Mouse (Mus musculus) adrenal gland (tissue): ENCODE data around the gene Bdh2.

Source experiments
- intact Hi-C: fragments of 180-260 bp; cut with DNase I; formaldehyde crosslinking; loops from one replicate; pipeline ENCODE4 v1.15.1; 2025

Gene Bdh2

DNA sequence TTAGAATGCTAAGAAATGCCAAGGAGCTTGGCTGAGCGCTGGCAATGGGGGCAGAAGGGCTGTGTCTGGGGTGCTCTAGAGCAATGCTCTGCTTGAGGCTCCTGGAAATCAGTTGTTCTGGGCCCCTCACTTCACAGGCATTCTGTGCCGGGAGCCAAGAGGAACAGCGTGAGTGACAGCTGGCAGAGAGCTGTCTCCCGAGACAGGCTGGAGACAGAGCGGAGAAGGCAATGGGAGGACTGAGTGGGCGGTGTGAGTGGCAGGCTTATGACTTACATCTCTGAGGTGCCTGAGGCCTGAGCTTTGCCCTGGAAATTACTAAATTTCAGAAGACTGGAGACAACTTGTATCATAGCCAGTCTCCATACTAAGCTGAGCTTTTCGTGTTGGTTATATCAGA, 12.7 kb downstream of the Bdh2 start:
- intact Hi-C loops = loop anchor here (5.0 to 10.0 kb wide), 3 partner anchors 34 to 211 kb away; no protein-coding TSS in a partner anchor

DNA sequence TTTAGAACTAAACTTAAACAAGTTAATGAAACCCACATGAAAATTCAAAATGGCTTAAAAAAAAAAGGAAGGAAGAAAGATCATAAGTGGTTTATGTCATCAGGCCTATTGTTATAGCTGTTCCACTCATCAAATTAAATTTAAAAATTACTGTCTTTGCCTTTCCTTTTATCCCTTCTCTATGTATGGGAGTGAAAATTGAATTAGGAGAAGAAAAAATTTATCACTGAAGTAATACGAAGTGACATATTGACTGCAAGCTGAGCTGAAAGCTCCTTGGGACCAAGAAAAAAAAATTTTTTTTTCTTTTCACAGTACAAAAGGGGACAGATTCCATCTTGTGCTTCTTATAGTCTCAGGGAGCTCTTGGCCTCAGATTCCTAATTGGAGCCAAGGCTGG, 14.5 kb downstream of the Bdh2 start:
- intact Hi-C loops = loop anchor here (10.0 kb wide), 1 partner anchor 209 kb away; no protein-coding TSS in a partner anchor

DNA sequence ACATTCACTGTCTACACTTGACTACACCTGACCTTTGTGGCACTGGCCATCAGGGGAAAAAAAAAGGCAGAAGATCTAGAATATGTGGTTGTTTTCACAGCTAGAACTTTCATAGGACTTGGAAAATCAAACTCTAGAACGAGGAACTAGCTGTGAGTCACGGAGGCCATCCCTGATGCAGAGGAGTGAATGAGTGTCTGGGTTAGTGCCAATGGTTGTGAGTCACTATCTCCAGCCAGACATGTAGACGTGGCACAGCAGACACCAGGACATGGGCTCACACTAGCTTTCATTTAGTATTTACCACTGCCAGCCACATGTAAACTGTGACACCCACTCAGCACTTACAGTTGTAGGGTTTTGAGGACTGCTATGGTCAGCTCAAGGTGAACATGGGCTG, 17.5 kb downstream of the Bdh2 start:
- intact Hi-C loops = loop anchor here (10.0 kb wide), 1 partner anchor 206 kb away; no protein-coding TSS in a partner anchor

DNA sequence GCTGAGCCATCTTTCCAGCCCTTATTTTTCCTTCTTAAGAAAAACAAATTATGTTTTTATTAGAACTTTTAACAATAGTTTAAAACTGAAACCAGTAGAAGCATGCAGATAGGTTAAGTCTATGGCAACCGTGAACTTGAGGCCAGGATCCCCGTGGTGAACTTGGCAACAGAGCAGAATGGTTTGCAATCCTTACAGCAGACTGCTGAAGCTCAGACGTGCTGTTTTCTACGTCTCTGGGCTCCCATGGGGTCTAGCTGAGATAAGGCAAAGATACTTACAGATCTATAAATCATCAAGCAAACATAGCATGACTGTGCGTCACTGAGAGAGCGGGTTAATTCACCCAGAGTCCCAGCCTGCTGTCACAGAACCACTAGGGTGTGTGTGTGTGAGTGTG, 19.1 kb downstream of the Bdh2 start:
- intact Hi-C loops = no loop called here

DNA sequence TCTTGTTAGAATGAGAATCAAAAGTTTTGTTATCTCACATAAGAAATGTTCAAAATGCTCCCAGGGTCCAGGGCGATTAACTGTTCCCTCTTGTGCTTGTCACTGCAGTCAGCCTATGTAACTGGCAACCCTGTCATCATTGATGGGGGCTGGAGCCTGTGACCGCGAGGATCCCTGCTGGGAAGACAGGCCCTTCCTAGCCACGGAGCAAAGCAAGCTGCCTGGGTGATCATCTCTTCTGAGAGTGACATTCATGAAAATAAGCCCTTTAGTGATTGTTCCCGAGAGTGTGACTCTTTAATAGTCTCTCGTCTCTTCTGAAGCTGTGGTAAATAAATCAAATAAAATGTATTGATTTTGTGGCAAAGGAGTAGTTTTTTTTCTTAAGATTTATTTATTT, 23.0 kb downstream of the Bdh2 start:
- intact Hi-C loops = no loop called here

DNA sequence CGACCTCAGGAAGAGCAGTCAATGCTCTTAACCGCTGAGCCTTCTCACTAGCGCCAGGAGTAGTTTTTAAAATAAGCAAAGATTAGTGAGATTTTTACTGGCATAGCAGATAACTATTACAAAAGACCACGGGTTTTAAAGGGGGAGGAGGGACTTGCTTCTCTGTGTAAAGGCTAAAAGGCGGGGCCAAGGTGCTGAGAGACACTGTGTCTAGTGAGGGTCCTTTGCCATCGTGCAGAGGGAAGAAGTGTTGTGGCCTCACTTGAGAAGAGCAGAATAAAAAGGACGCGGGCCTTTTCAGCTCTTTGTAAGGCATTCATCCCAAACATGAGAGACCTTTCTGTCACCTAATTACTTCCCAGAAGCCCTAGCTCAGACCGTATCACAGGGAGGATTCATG, 23.5 kb downstream of the Bdh2 start:
- intact Hi-C loops = no loop called here

DNA sequence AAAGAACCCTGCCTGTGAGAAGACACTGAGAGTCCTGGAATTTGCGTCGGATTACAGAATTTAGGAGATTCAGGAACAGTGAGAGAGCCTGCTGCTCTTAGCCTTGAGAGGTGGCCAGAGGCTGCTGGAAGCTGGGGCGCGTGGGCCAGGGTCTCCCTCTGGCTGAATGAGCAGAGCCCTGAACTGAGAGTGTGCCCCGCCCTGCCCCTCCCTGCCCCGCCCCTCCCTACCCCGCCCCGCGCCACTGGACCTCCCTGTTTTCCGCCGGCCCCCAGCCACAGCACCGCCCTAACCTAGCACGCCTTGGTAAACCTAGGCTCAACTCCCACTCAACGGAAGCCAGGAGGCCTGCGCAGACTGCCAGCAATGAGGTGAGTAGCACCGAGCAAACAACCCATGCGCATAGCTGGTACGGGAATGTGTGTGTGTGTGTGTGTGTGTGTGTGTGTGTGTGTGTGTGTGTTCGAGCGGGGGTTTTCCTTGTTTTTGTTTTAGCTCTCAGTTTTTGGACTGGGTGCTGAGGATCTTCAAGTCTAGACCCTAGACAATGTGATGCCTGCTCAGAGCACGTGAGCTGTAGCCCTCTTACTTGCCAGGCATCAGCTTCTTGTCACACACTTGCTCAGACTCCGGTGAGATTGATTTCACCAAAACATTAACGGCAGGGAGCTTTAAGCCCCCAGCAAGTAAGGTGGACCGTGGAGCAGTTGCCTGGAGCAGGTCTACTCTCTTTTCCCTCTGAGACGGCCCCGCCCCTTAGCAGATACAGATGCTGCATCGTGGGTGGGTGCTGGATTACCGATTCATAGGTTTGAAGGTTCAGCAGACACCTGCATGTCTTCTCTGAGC, 26.6 kb downstream of the Bdh2 start, which contains the start of gene Slc9b2:
Gene Slc9b2, plus strand, starts transcription at position 290 of the 849 bp plus-strand sequence.
- intact Hi-C loops = no loop called here

DNA sequence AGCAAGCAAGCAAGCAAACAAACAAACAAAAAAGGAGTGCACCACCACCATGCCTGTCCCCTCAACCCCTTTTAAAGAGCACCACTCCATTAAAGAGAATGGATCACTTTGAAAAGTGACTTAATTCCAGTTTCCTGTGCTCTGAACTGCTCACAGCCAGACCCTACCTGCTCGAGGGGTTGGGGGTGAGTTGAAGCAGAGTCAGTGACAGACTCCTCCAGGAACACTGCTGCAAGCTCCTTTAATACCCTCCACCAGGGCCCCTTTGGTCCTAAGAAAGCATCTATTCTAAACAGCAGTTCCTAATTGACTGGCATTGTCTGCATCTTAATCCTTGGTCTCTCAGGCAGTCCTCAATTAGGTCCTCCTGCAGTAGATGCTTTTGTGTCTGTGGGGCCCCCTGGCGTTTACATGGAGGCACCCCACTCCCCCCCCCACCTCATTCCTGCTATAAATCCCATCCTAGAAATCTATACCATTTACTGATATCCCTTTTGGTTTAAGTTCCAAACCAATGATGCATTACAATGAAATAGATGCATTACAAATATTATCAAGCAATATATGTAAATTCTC, 32.0 kb downstream of the Bdh2 start:
- intact Hi-C loops = no loop called here

DNA sequence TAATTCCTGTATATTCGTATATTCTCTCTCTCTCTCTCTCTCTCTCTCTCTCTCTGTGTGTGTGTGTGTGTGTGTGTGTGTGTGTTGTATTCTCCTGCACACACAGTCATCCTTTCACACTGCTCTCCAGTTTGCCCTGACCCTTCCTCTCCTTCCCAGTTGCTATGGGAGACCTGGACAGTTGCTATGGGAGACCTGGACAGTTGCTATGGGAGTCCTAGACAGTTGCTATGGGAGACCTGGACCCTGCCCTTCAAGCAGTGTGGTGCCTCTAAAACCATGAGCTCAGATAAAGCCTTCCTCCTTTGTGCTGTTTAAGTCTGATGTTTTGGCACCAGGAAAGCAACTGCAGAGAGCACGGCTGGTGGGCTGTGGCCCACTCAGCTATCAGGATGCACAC, 32.7 kb downstream of the Bdh2 start:
- intact Hi-C loops = no loop called here

DNA sequence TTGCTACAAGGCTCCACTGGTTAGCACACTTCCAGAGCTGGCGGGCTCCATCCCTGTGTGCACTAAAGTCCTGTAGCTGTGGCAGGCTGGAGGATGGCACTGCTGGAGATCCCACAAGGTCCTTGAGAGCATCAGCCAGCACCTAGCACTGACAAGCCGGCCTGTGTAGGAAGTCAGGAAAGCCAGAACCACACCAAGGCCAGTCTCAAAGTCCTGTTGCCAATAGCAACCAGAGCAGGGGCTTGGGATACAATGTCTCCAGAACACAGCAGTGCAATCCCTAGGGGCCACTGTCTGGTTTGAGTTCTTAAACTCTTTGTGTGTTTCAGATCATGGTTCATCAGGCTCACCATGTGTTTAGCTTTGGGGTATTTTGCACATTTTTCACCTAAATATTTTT, 33.8 kb downstream of the Bdh2 start:
- intact Hi-C loops = no loop called here

DNA sequence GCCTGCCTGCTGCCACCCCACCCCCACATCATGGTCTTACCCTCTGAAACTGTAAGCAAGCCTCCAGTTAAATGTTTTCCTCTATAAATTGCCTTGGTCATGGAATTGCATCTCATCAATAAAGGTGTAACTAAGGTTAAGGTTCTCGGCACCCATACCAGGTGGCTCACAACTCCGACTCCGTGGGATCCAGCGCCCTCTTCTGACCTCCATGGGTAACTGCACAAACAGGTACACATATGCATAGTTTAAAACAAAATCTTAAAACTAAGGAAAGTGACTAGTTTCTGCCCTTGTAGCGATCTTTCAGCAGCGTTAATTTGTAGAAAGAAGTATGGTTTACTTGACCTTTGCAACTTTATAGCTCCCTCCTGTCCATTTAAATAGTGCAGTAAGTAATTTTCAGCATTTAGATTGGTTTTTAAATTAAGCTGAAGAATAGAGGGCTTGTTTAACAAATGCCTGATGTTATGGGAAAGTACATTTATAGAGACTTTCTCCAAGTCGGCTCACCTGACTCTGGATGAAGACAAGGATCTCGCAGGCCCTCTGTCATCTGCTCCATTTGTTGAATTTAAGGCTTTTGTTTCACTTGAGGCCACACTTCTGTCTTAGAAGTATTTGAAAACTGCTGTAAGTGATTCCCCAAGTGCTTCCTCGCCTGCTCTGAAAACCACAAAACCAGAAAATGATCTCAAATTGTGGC, 34.9 kb downstream of the Bdh2 start:
- intact Hi-C loops = no loop called here

DNA sequence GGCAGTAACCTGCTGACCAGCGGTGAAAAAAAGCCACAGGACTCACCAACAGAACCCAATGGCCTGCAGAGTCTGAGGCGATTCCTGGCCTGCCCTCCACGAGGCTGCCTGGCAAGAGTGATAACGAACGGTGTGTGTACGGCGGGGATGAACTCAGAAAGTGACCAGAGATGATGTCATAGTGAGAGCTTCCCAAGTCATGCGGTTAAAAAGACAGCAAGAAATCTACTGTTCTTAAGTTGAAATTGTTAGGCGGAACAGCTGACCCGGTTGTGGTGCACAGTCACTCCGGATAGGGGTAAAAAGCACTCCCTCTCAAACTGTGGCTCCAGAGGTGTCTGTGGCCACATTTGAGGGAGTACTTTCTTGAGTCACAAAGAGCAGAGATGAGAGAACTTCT, 37.3 kb downstream of the Bdh2 start:
- intact Hi-C loops = no loop called here

DNA sequence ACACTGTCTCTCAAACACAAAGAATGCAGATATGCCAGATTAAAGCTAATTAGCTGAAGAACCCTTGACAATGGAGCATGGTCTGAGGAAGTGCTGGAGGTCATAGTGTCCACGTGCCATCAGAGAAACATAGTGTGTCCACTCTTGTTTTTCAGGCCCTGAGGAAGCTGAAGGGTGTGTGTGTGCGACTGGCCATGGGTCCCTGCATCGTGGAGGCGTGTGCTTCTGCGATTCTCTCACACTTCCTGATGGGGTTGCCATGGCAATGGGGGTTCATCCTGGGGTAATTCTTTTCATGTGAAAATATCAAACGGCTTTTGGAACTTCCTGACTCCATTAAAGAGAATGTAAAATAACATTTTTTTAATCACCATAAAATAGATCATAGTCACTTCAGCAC, 43.3 kb downstream of the Bdh2 start:
- intact Hi-C loops = no loop called here

DNA sequence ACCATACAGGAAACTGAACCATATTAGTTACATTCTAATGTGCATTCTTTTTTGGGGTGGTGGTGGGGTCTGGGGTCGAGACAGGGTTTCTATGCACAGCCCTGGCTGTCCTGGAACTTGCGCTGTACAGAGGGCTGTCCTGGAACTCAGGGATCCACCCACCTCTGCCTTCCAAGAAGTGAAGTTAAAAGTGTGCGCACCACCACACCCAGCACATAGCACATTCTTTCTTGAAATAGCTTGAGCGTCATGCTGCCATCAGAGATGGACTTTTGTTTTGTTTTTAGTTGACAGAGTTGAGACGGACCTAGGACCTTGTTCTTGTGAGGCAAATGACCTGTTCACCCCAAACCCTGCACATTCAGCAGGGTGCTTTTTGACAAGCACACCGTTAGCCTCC, 46.2 kb downstream of the Bdh2 start:
- intact Hi-C loops = loop anchor here (5.0 kb wide), 1 partner anchor 35 kb away; no protein-coding TSS in a partner anchor

DNA sequence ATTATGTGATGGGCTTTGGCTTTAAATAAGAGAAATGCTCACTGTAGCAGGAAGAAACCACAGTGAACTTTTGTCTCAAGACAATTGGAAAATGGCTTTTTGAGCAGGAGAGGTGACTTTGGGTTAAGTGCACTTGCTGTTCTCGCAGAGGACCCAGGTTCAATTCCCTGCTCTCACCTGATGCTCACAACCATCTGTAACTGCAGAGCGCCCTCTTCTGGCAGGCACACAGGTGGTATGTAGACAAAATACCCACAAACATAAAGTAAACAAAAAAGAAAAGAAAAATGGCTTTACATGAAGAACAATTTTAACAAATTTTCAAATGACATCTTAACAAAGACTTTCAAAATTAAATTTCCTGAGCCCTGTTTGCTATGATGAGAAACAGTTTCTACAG, 46.6 kb downstream of the Bdh2 start:
- intact Hi-C loops = loop anchor here (5.0 kb wide), 1 partner anchor 35 kb away; no protein-coding TSS in a partner anchor

DNA sequence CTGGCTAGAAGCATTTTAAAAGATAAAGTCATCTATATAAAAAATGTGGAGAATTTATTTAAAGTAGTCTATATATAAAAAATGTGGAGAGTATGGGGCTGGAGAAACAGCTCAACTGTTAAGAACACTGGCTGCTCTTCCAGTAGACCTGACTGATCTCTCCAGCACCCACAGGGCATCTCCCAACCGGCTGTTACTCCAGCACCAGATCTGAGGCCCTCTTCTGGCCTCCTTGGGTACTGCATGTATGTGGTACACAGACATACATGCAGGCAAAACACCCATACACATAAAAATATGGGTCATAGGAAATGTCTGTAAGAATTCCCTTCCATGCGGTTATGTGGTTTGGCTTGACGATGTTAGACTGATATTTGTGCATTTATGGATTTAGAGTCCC, 47.5 kb downstream of the Bdh2 start:
- intact Hi-C loops = loop anchor here (5.0 kb wide), 1 partner anchor 36 kb away; no protein-coding TSS in a partner anchor

DNA sequence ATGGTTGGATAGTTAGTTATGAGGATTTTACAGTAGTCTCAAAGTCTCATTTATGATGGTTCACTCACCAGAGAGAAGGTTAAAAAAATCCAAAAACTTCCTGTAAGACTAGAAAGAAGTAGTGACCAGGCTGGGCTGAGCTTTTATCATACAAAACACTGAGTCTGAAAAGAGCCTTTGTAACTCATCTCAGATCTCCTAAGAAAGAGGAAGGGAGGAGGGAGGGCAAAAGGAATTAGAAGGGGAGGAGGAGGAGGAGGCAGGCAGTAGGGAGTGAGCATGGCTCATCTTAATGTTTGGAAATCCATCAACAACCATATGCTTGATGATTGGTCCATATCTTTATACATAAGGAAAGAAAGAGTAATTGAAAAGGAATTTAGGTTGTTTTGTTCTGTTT, 51.7 kb downstream of the Bdh2 start:
- intact Hi-C loops = no loop called here

DNA sequence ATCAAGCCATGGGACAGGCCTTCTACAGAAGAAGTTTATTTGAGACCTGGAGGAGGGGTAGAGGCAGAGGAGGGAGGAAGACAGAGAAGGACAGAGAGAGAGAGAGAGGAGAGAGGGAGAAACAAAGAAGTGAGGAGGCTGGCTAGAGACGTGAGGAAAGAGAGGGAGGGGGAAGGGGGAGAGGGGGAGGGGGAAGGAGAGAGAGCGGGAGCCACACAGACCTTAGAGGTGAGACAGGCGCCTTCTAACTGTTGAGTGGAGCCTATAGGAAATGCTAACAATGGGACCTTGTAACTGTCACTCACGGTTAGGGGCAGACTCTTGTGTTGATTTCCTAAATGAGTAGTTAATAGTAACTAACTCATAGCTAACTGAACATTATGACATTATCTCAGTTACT, 52.7 kb downstream of the Bdh2 start:
- intact Hi-C loops = no loop called here

DNA sequence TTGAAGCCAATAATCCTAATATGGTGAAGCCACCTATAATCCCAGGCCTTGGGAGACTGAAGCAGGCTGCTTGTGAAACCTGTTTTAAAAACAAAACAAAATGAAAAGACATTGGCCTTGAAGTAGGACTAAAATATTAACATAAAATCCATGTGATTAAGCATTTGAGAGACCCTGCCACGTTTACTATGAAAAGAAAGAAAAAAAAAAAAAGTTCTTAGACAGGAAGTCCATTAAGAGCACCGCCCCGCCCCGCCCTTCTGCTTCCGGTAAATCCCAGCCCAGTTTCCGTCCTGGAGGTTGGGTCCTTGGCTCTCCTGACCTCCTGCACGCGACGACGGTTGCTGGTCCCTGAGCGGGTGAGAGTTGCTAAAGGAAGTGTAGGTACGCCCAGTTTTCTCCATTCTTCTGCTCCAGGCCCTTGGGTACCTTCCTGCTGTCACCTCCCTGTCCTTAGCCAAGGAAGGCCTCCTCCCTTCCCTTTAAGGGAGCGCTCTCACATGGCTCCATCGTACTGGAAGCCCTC, 66.8 kb downstream of the Bdh2 start, which contains the start of gene Slc9b1:
Gene Slc9b1, plus strand, starts transcription at position 291 of the 526 bp plus-strand sequence.
- intact Hi-C loops = no loop called here

DNA sequence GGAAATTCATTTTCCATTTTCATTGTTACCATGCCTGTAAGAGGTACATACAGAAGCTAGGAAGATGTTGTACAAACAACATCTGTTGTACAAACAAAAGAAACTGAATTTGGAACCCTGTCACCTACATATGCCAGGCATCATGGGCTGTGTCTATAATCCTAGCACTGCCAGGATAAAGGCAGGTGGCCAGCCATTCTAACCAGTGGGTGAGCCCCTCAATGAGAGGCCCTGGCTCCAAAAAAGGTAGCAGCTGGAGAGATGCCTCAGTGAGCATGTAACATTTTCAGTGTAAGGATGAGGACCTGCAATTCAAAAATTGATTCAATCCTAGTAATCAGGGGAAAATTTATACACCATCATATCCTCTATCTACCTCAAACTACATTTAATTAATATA, 68.0 kb downstream of the Bdh2 start:
- intact Hi-C loops = no loop called here

DNA sequence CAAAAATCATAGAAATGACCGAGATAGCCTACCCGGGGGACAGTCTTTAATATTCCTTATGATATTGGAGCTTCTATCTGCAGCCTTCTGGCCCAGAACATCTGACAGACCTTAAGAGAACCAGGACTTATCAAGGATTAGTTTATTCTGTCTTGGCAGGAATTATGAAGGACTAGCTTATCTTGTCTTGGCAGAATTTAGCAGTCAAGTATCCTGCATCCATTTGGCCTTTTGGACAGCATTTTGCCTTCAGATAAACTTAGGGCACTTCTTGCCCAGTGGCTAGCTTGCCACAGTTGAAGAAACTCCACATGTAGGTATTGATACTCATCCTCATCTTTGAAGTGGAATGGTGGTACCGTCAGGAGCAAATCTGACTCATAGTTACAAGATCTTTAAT, 70.8 kb downstream of the Bdh2 start:
- intact Hi-C loops = no loop called here
